ENCODE assay signal across 27 mouse cellular contexts in the genomic region with DNA sequence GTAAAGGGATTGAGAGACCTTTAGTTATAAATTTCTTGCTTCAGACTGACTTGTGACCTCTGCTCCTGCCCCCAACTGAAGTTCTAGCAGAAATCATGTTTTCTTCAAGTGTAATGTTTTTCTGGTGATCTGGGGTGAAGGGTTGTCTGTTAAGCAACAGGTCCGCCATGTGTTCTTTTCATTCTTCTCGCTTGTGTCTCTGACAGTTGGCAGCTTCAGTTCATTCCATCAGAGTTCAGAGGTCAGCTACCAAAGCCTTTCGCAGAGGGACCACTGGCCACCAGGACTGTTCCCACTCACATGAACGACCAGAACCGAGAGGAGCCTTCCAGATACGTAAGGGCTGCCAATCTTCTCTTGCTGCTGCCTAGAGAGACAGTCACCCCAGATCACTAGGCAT. TPM values are rescaled to one million over a fixed set of nuclear protein-coding genes. Genes with fewer than 3 reads are reported as not detected.
DNase-seq lines count a peak whose midpoint lies in the region; ATAC-seq lines count a peak whose summit lies in the region.
"Had no signal": no experiment of that assay in that cellular context is flagged by ENCODE, and none has a peak within 500 bp of the region (broad histone marks: within the 10 kb centered on the region; RNA-seq: fewer than 3 reads in every experiment).

No protein-coding gene starts in this region.

- peaks cover 57% of the 10 kb centered on the region for H3K36me3 ChIP-seq in kidney, embryonic 14.5 days (ENCODE audit: control insufficient read depth, insufficient read depth, low read length)

- WGBS in kidney, embryonic 14.5 days, result 78% methylated on average over 6 of the region's 6 CpGs

- H3K4me1 ChIP-seq in kidney, embryonic 14.5 days (ENCODE audit: control insufficient read depth, insufficient read depth, low read length), result no peaks in the 10 kb centered on the region
- H3K4me1 ChIP-seq: embryonic facial prominence, embryonic 12.5 days; forebrain, embryonic 13.5 days; heart, embryonic 15.5 days; neural tube, embryonic 13.5 days had no signal

- DNase-seq in adrenal gland, postnatal 14 days, result peak; percentile 46
- DNase-seq in adrenal gland, postnatal 25 days, result no peak
- peak; percentile 13 to 49 for DNase-seq in kidney, postnatal 25 days
- peak; percentile 43 to 66 for DNase-seq in kidney, postnatal 36 days
- peak; percentile 57 for DNase-seq in lung, postnatal 25 days (ENCODE audit: low spot score)
- no peak for DNase-seq in cerebellum, adult 11 months
- DNase-seq in spleen, postnatal 14 days (ENCODE audit: low spot score in 2 of 2), result no peak
- DNase-seq: cerebellum, adult 9-11 months; left cerebral cortex, postnatal 4 days; lung, embryonic 14.5 days; midbrain, embryonic 14.5 days; right cerebral cortex, adult 18-20 months; spleen, adult 18-20 months; thymus, adult 18-20 months had no signal

- ATAC-seq in kidney, embryonic 14.5 days (ENCODE audit: low FRiP score, low TSS enrichment), result no peak
- ATAC-seq: activated CD4-positive, CD25-positive, alpha-beta regulatory T cell, adult 4 months; CD4-positive, CD25-positive, alpha-beta regulatory T cell, adult 4 months; forebrain, embryonic 13.5 days; hindbrain, embryonic 16.5 days; intestine, postnatal 0 days had no signal

- H3K9ac ChIP-seq in kidney, embryonic 14.5 days (ENCODE audit: low read depth, low read length), result no peak overlapping the region
- H3K9ac ChIP-seq: embryonic facial prominence, embryonic 12.5 days; forebrain, embryonic 13.5 days; heart, embryonic 15.5 days; lung, embryonic 14.5 days; neural tube, embryonic 13.5 days had no signal

- H3K4me2 ChIP-seq in kidney, embryonic 14.5 days (replicated peaks; ENCODE audit: low read depth, low read length), result no peak overlapping the region
- H3K4me2 ChIP-seq: embryonic facial prominence, embryonic 12.5 days; forebrain, embryonic 13.5 days; heart, embryonic 15.5 days; lung, embryonic 14.5 days; neural tube, embryonic 13.5 days had no signal

- H3K27me3 ChIP-seq in kidney, embryonic 14.5 days (ENCODE audit: control insufficient read depth, insufficient read depth, low read length), result no peaks in the 10 kb centered on the region
- H3K27me3 ChIP-seq: embryonic facial prominence, embryonic 12.5 days; forebrain, embryonic 13.5 days; heart, embryonic 15.5 days; megakaryocyte, embryonic 14.5 days; neural tube, embryonic 13.5 days had no signal

- H3K4me3 ChIP-seq in kidney, embryonic 14.5 days (ENCODE audit: low read length), result no peak overlapping the region
- H3K4me3 ChIP-seq: embryonic facial prominence, embryonic 12.5 days; erythroblast, embryonic 14.5 days; forebrain, embryonic 13.5 days; heart, embryonic 15.5 days; megakaryocyte, embryonic 14.5 days; neural tube, embryonic 13.5 days had no signal

- no peak overlapping the region for H3K27ac ChIP-seq in kidney, embryonic 14.5 days (ENCODE audit: low read depth, low read length)
- H3K27ac ChIP-seq: embryonic facial prominence, embryonic 12.5 days; forebrain, embryonic 13.5 days; heart, embryonic 15.5 days; neural tube, embryonic 13.5 days had no signal

- no peaks in the 10 kb centered on the region for H3K9me3 ChIP-seq in kidney, embryonic 14.5 days (ENCODE audit: control insufficient read depth, low read length)
- H3K9me3 ChIP-seq: embryonic facial prominence, embryonic 12.5 days; forebrain, embryonic 13.5 days; G1E; heart, embryonic 15.5 days; megakaryocyte, embryonic 14.5 days; neural tube, embryonic 13.5 days had no signal

RNA-seq across cellular contexts. Expression of gene 1110032A03Rik, which starts 33.2 kb away (rescaled TPM):
- total RNA-seq in adrenal gland, postnatal 14 days (2021), result 35.5 and 37.2 TPM in 2 replicates
- total RNA-seq in adrenal gland, postnatal 25 days (2021), result 36.7 and 44.8 TPM in 2 replicates
- 35.7 and 37.8 TPM in 2 replicates for polyA plus RNA-seq in kidney, embryonic 14.5 days (2014; fragmentation: Nextera tagmentation; extraction: Ambion mirVana)

RNA-seq across cellular contexts. Expression of gene Alg9, which starts 33.7 kb away (rescaled TPM):
- total RNA-seq in adrenal gland, postnatal 14 days (2021), result 26.0 and 28.4 TPM in 2 replicates
- total RNA-seq in adrenal gland, postnatal 25 days (2021), result 28.8 and 32.7 TPM in 2 replicates
- 23.6 and 44.2 TPM in 2 replicates for polyA plus RNA-seq in kidney, embryonic 14.5 days (2014; fragmentation: Nextera tagmentation; extraction: Ambion mirVana)

RNA-seq across cellular contexts. Expression of gene Ppp2r1b, which starts 36.6 kb away (rescaled TPM):
- 32.3 and 34.4 TPM in 2 replicates for total RNA-seq in adrenal gland, postnatal 14 days (2021)
- 28.4 and 29.6 TPM in 2 replicates for total RNA-seq in adrenal gland, postnatal 25 days (2021)
- polyA plus RNA-seq in kidney, embryonic 14.5 days (2014; fragmentation: Nextera tagmentation; extraction: Ambion mirVana), result 43.1 and 89.4 TPM in 2 replicates

RNA-seq across cellular contexts. Expression of gene Fdxacb1, which starts 40.4 kb away (rescaled TPM):
- total RNA-seq in adrenal gland, postnatal 14 days (2021), result 5.7 and 6.4 TPM in 2 replicates
- total RNA-seq in adrenal gland, postnatal 25 days (2021), result 8.2 and 9.0 TPM in 2 replicates
- polyA plus RNA-seq in kidney, embryonic 14.5 days (2014; fragmentation: Nextera tagmentation; extraction: Ambion mirVana), result 11.1 and 11.5 TPM in 2 replicates

RNA-seq across cellular contexts. Expression of gene Hspb2, which starts 56.3 kb away (rescaled TPM):
- total RNA-seq in adrenal gland, postnatal 14 days (2021), result 1.5 and 1.9 TPM in 2 replicates
- total RNA-seq in adrenal gland, postnatal 25 days (2021), result 2.0 and 2.9 TPM in 2 replicates
- polyA plus RNA-seq in kidney, embryonic 14.5 days (2014; fragmentation: Nextera tagmentation; extraction: Ambion mirVana), result 0.72 and 1.0 TPM in 2 replicates
- total RNA-seq: G1E; hematopoietic stem cell, adult 5-6 weeks had no signal
- polyA plus RNA-seq: CD4-positive, CD25-positive, alpha-beta regulatory T cell, adult 4 months; erythroblast, embryonic 14.5 days; forebrain, embryonic 13.5 days; G1E had no signal

Comparison
In these comparisons a context has a peak if more than half of its experiments do, and no peak if none do; other contexts are left out.
1. DNase-seq: peak in adrenal gland, postnatal 14 days (single experiment), kidney, postnatal 25 days (2 of 2), kidney, postnatal 36 days (2 of 2) and lung, postnatal 25 days (single experiment); none in adrenal gland, postnatal 25 days (single experiment), cerebellum, adult 11 months (single experiment) and spleen, postnatal 14 days (0 of 2).